Mouse (Mus musculus) stomach, postnatal 0 days (tissue): ENCODE results near the gene Sorcs3. TPM values are rescaled to one million over a fixed set of nuclear protein-coding genes. Genes with fewer than 3 reads are reported as not detected.

Experiments used
- ATAC-seq: fragments of 200-750 bp; cut with Nextera tagmentation; 2 replicates; pipeline ENCODE4 v1.8.0; 2017; ENCODE audit not compliant: low FRiP score, low TSS enrichment
- DNase-seq: peaks from one replicate; pipeline ENCODE4 v3.0.0-alpha.2; 2016; ENCODE audit warnings: low spot score
- H3K27ac ChIP-seq: fragments of 300-500 bp; sonication (generic); replicated peaks from 2 replicates; pipeline ENCODE4 v1.5.1; 2014; ENCODE audit warnings: mild to moderate bottlenecking, control low read depth
- H3K27me3 ChIP-seq: fragments of 300-500 bp; sonication (generic); 2 replicates; pipeline ENCODE4 v1.6.1; 2014; ENCODE audit warnings: low read length; ENCODE audit not compliant: control insufficient read depth, insufficient read depth
- H3K36me3 ChIP-seq: fragments of 300-500 bp; sonication (generic); 2 replicates; pipeline ENCODE4 v1.6.1; 2014; ENCODE audit warnings: low read length, mixed read lengths; ENCODE audit not compliant: control insufficient read depth, insufficient read depth
- H3K4me1 ChIP-seq: fragments of 300-500 bp; sonication (generic); replicated peaks from 2 replicates; pipeline ENCODE4 v1.6.1; 2014; ENCODE audit warnings: antibody characterized with exemption; ENCODE audit not compliant: control insufficient read depth, insufficient read depth
- H3K4me2 ChIP-seq: fragments of 300-500 bp; sonication (generic); replicated peaks from 2 replicates; pipeline ENCODE4 v1.6.1; 2014; ENCODE audit warnings: low read depth, mild to moderate bottlenecking, control low read depth, moderate library complexity
- H3K4me3 ChIP-seq: fragments of 300-500 bp; sonication (generic); 2 replicates; pipeline ENCODE4 v1.5.1; 2014; ENCODE audit warnings: low read depth, low read length, control low read depth
- H3K9ac ChIP-seq: fragments of 300-500 bp; sonication (generic); 2 replicates; pipeline ENCODE4 v1.6.1; 2014; ENCODE audit warnings: mild to moderate bottlenecking, low read length, control low read depth, mixed read lengths
- H3K9me3 ChIP-seq: fragments of 300-500 bp; sonication (generic); 2 replicates; pipeline ENCODE4 v1.6.1; 2016; ENCODE audit warnings: low read length; ENCODE audit not compliant: control insufficient read depth
- CTCF ChIP-seq: IDR thresholded peaks from 2 replicates; pipeline ENCODE4 v1.5.1; 2016; ENCODE audit warnings: antibody characterized with exemption, low read depth, mild to moderate bottlenecking, moderate library complexity
- EP300 ChIP-seq: optimal IDR thresholded peaks from 2 replicates; pipeline ENCODE3; 2016; ENCODE audit warnings: antibody characterized with exemption
- WGBS: fragments of 180-500 bp; shearing (Covaris S2); extraction: QIAGEN DNeasy Blood & Tissue Kit; methylation state at CpG from one replicate; pipeline ENCODE4 v1.1.7; 2014; 5-methylcytosine and 5-hydroxymethylcytosine counted together
- polyA plus RNA-seq: library from polyadenylated mRNA; unstranded; fragments of >200 nt; fragmentation: Nextera tagmentation; extraction: Ambion mirVana; gene quantifications from 2 replicates; pipeline ENCODE4 v1.2.1, GENCODE M21; 2015

Sorcs3 gene
- polyA plus RNA-seq, 1 experiment from 2014 or later: 0.28 TPM

DNA sequence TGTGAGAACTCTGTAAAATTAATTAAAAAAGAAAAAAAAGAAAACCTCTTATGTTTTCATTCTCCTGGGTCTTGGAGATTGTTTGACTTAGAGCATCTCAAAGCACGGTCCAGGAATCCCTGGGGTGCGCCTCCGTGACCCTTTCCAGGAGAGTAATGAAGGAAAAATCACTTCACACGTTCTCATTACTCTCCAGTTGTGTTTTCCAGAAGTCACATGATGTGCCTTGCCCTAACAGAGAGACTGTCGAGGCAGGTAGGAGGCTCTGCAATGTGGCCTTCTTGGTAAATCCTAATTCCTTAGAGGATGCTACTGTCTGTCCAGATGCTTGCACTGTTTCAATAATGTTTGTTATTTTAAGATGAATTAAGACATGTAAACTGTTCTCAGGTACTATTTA, 266.1 kb downstream of the Sorcs3 start:
- Histone ChIP-seq H3K9ac (no peak overlapping the region), H3K27ac (no peak overlapping the region), H3K4me3 (no peak overlapping the region), H3K36me3 (no peaks in the 10 kb centered on the region), H3K4me1 (no peaks in the 10 kb centered on the region), H3K4me2 (no peak overlapping the region), H3K9me3 (no peaks in the 10 kb centered on the region), H3K27me3 (no peaks in the 10 kb centered on the region)
- DNase-seq (no peak), ATAC-seq (no peak)
- WGBS: 65% methylated on average over 5 of the region's 5 CpGs
- TF ChIP-seq EP300 (no peak), CTCF (no peak)

DNA sequence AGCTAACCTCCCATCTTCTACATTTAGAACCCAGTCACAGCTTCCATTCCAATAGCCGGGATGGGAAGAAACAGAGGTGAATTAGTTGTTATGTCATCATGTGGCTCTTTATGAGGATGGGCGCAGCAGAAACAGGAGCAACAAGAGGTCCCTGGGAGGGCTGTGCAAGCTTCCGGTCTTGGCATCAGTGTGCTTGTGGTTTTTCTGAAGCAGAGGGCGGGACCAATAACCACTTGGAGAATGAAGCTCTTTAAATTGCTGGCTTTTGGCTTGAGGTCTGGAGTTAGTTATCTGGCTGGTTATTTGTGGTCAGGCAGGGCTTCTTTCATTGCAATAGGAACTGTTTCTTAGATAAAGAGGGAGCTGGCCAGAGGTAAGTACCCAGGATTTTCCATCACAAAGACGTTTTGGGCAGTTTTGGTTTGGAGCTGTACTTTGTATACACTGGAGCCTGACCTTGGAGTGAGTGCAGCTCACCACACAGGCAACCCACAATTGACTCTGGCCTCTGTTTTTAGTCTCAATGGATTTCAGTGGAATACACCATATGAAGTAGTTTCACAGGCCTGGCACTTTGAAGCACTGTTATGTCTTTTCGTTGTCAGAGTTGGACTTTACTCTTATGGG, 270.1 kb downstream of the Sorcs3 start:
- Histone ChIP-seq H3K9me3 (no peaks in the 10 kb centered on the region), H3K27me3 (no peaks in the 10 kb centered on the region), H3K4me2 (no peak overlapping the region), H3K27ac (no peak overlapping the region), H3K9ac (no peak overlapping the region), H3K4me3 (no peak overlapping the region), H3K36me3 (no peaks in the 10 kb centered on the region), H3K4me1 (no peaks in the 10 kb centered on the region)
- WGBS: 73% methylated on average over 6 of the region's 6 CpGs
- DNase-seq: no peak
- no peak for ATAC-seq
- no peak for TF ChIP-seq CTCF
- TF ChIP-seq EP300: no peak

DNA sequence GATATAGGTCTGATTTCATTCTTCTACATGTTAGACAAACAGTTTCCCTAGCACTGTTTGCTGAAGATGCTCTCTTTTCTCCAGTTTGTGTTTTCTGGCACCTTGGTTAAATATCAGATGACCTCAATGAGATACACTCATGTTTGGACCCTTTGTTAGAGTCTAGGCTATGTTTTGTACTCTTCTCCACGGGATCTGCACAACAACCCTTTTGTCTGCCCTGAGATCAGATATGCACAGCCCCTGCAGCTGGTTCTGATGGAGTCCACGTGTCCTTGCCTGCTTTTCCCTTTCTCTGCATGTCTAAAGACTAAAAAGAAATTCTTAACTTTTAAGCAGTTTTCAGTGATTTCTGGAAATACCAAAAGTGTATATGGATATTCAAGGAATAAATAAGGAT, 273.0 kb downstream of the Sorcs3 start:
- Histone ChIP-seq H3K36me3 (no peaks in the 10 kb centered on the region), H3K9ac (no peak overlapping the region), H3K9me3 (no peaks in the 10 kb centered on the region), H3K27ac (no peak overlapping the region), H3K4me1 (no peaks in the 10 kb centered on the region), H3K27me3 (no peaks in the 10 kb centered on the region), H3K4me3 (no peak overlapping the region), H3K4me2 (no peak overlapping the region)
- TF ChIP-seq CTCF (no peak), EP300 (no peak)
- DNase-seq: no peak
- 45% methylated on average over 2 of the region's 2 CpGs for WGBS
- ATAC-seq: no peak

- H3K27me3 ChIP-seq: no peaks in the 10 kb centered on the region
- no peaks in the 10 kb centered on the region for H3K4me1 ChIP-seq
- no peak overlapping the region for H3K4me3 ChIP-seq
- TF ChIP-seq EP300: no peak
- TF ChIP-seq CTCF: no peak
- no peak overlapping the region for H3K9ac ChIP-seq
- no peak overlapping the region for H3K4me2 ChIP-seq
- no peaks in the 10 kb centered on the region for H3K9me3 ChIP-seq
- DNase-seq (no peak), ATAC-seq (no peak)
- H3K27ac ChIP-seq: no peak overlapping the region
- no peaks in the 10 kb centered on the region for H3K36me3 ChIP-seq
- WGBS: 38% methylated on average over 3 of the region's 3 CpGs
These were observed 277.1 kb downstream of the Sorcs3 start for GRCm38 (mm10) chr19:48482946-48483345.

- Histone ChIP-seq H3K9ac (no peak overlapping the region), H3K4me2 (no peak overlapping the region), H3K27ac (no peak overlapping the region), H3K4me3 (no peak overlapping the region), H3K27me3 (no peaks in the 10 kb centered on the region), H3K4me1 (no peaks in the 10 kb centered on the region), H3K36me3 (no peaks in the 10 kb centered on the region), H3K9me3 (no peaks in the 10 kb centered on the region)
- no peak for ATAC-seq
- WGBS: 45% methylated on average over 3 of the region's 3 CpGs
- no peak for TF ChIP-seq CTCF
- TF ChIP-seq EP300: no peak
- no peak for DNase-seq
These were observed 285.3 kb downstream of the Sorcs3 start for GRCm38 (mm10) chr19:48491111-48491510.

GRCm38 (mm10) chr19:48503896-48504620, 298.2 kb downstream of the Sorcs3 start:
- TF ChIP-seq EP300: no peak
- no peak for ATAC-seq
- Histone ChIP-seq H3K4me1 (no peaks in the 10 kb centered on the region), H3K27me3 (no peaks in the 10 kb centered on the region), H3K9me3 (no peaks in the 10 kb centered on the region), H3K36me3 (no peaks in the 10 kb centered on the region), H3K27ac (no peak overlapping the region), H3K4me2 (no peak overlapping the region), H3K9ac (no peak overlapping the region), H3K4me3 (no peak overlapping the region)
- WGBS: 51% methylated on average over 2 of the region's 2 CpGs
- no peak for DNase-seq
